Mouse (Mus musculus): ENCODE measurements around the gene Crmp1.

DNA sequence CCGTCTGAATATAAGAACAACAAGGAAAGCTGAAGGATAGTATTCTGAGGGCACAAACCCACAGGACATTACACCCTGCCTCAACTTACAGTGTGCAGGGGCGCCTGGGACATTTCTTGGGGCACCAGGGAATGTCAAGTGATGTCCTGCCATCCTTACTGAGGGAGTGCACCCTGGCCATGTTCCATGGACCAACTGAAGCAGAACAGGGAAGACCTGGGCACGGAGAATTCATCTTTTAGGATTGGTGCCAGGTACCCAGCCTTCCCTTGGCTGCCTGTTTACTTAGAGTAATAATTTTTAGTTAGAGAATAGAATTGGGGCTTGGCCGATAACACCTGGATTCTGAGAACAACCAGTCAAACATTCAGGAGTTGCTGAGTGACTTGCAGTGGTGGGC is 90.3 kb downstream of the Crmp1 start:
- TF ChIP-seq CTCF (IDR thresholded peaks at IDR 0.05; ENCODE audit: low read depth) (no peak), EP300 (optimal IDR thresholded peaks at IDR 0.05) (no peak)
